Mouse (Mus musculus): ENCODE results near the gene Ndufa6. TPM values are rescaled to one million over a fixed set of nuclear protein-coding genes. Genes with fewer than 3 reads are reported as not detected.
A peak's percentile ranks its signal among the peaks of the same experiment; 100 is the strongest.
"Not testable (repeated sequence)": the region's sequence is repeated elsewhere in the genome, so short reads cannot be mapped to it uniquely, and the experiment has no call there.

The Ndufa6 gene
- 309 and 330 TPM in 2 replicates for polyA plus RNA-seq (2015; fragmentation: Nextera tagmentation; extraction: Ambion mirVana)

GRCm38 (mm10) chr15:82354126-82354945, at the start of gene Ndufa6:
TSS of gene Ndufa6 (minus strand) at chr15:82354322.
- H3K27me3 ChIP-seq (replicated peaks): no peaks in the 10 kb centered on the region
- 1% methylated on average over 57 of the region's 57 CpGs for WGBS
- H3K36me3 ChIP-seq (replicated peaks): peaks cover 16% of the 10 kb centered on the region
- peak within 1 kb of the TSS; percentile 86 for H3K27ac ChIP-seq
- peak; percentile 99 for ATAC-seq (replicated peaks)
- H3K4me3 ChIP-seq: peak within 1 kb of the TSS; percentile 81
- H3K4me1 ChIP-seq: peaks cover 26% of the 10 kb centered on the region
- peak within 1 kb of the TSS; percentile 86 for H3K9ac ChIP-seq
- no peaks in the 10 kb centered on the region for H3K9me3 ChIP-seq
- H3K4me2 ChIP-seq: peak within 1 kb of the TSS; percentile 82

DNA sequence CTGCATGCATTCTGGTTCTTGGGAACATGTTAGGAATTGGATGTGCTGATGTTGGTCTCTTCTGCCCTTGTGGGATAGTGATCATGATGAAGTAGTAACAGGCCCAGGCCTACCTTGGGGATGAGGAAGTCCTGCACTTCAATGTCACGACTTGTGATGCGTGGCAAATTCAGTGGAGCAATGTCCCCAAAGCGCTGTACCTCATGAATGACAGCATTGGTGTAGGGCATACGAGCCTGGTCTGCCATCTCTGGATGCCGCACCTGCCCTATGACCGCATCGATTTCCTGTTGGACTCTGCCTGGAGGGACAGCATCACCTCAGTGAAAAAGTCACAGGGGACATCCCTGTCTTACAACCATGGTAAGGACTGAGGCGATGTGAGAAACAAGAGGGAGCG, 49.5 kb upstream of the Ndufa6 start:
- H3K9ac ChIP-seq: no peak overlapping the region
- H3K36me3 ChIP-seq (replicated peaks): no peaks in the 10 kb centered on the region
- H3K27me3 ChIP-seq (replicated peaks): no peaks in the 10 kb centered on the region
- no peak overlapping the region for H3K4me3 ChIP-seq
- no peaks in the 10 kb centered on the region for H3K4me1 ChIP-seq
- H3K27ac ChIP-seq: no peak overlapping the region
- H3K4me2 ChIP-seq: no peak overlapping the region
- WGBS: 91% methylated on average over 9 of the region's 9 CpGs
- ATAC-seq (replicated peaks): no peak
- H3K9me3 ChIP-seq: no peaks in the 10 kb centered on the region

DNA sequence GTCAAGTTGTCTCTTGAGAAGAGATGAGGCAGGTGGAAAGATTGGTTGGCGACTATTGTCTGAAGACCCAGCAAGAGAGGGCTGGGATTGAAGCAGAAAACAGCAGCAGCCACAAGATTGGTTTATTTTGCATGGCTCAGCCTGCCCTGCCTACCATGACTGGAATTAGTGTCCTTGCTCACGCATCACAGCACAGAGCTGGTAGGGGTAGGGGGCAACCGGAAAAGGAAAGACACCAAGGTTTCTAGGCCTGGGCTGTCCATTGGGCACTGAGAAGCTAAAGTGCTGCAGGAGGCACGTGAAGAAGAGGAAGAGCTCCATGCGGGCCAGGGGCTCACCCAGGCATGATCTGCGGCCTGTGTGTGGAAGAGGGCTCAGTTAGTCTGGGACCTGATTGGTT, 48.6 kb upstream of the Ndufa6 start:
- no peak for ATAC-seq (replicated peaks)
- H3K27ac ChIP-seq: no peak overlapping the region
- H3K4me2 ChIP-seq: no peak overlapping the region
- H3K27me3 ChIP-seq (replicated peaks): no peaks in the 10 kb centered on the region
- no peaks in the 10 kb centered on the region for H3K36me3 ChIP-seq (replicated peaks)
- H3K4me1 ChIP-seq: no peaks in the 10 kb centered on the region
- WGBS: 83% methylated on average over 6 of the region's 6 CpGs
- no peaks in the 10 kb centered on the region for H3K9me3 ChIP-seq
- H3K9ac ChIP-seq: no peak overlapping the region
- H3K4me3 ChIP-seq: no peak overlapping the region

DNA sequence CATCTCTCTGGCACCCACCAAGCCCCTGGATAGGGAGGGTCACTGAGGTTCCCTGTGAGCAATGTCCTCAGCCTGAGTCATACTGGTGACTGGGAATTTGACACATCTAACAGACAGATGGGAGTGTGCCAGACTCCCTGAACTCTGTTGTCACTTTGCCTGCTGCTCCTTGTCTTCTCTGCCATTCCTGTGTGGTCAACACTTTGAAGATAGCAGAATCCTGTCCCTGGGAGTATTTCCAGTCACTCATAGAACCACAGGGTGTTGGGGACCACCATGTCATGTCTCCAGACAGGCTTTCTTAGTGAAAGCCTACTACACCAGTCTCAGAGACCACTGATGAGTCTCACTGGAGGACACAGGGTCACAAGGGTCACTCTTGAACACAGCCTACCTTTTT, 48.0 kb upstream of the Ndufa6 start:
- H3K4me1 ChIP-seq: no peaks in the 10 kb centered on the region
- no peak overlapping the region for H3K27ac ChIP-seq
- no peaks in the 10 kb centered on the region for H3K27me3 ChIP-seq (replicated peaks)
- no peaks in the 10 kb centered on the region for H3K9me3 ChIP-seq
- H3K4me3 ChIP-seq: no peak overlapping the region
- H3K4me2 ChIP-seq: no peak overlapping the region
- H3K9ac ChIP-seq: no peak overlapping the region
- ATAC-seq (replicated peaks): no peak
- H3K36me3 ChIP-seq (replicated peaks): no peaks in the 10 kb centered on the region

DNA sequence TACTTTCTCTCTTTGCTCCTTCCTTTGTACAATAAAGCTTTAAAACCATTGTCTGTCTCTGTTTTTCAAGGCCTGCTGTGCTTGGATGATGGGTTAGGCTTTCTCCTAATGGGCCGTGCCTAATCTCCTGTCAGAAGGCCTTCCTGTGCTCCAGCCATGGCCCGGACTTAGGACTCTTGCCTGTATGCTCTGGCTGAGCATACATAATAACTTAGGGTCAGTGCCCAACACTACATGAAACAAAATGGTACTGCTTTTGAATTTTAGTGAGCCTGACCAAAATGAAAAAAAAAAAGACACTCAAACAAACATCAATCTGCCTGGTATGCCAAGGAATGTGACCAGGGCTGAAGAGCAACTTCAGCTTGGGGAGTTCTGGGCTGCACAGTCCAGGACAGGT, 47.4 kb upstream of the Ndufa6 start:
- Histone ChIP-seq H3K9me3 (no peaks in the 10 kb centered on the region), H3K36me3 (replicated peaks) (no peaks in the 10 kb centered on the region), H3K4me3 (no peak overlapping the region), H3K27me3 (replicated peaks) (no peaks in the 10 kb centered on the region), H3K4me2 (no peak overlapping the region), H3K27ac (no peak overlapping the region), H3K4me1 (no peaks in the 10 kb centered on the region), H3K9ac (no peak overlapping the region)
- ATAC-seq (replicated peaks): no peak
- WGBS: 17% methylated on average over 2 of the region's 2 CpGs

DNA sequence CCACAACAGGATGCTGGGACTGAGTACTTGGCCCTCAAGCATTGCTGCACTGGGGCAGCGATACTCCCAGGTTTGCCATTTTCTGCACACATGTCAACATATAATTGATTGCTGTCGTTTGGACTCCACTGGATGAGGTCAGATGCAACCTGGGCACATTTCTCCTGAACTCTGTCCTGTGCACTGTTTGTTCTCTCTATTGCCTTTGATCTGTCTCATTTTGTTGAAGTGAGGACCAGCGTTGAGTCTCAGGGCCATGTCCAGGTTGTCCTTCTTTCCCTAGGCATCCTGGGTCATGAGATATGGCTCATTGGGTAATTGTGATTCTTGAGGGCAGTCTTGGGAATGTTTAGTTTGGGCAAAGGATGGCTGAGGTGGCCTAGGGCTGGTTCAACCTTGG, 41.8 kb upstream of the Ndufa6 start:
- H3K36me3 ChIP-seq (replicated peaks); H3K9ac ChIP-seq; H3K27me3 ChIP-seq (replicated peaks); H3K4me3 ChIP-seq; H3K27ac ChIP-seq; H3K4me2 ChIP-seq; H3K9me3 ChIP-seq; H3K4me1 ChIP-seq; ATAC-seq (replicated peaks): not testable (repeated sequence)
- WGBS: 87% methylated on average over 3 of the region's 3 CpGs

- not testable (repeated sequence) for H3K9me3 ChIP-seq; H3K9ac ChIP-seq; ATAC-seq (replicated peaks); H3K27me3 ChIP-seq (replicated peaks); H3K4me2 ChIP-seq; H3K4me1 ChIP-seq; H3K4me3 ChIP-seq; H3K27ac ChIP-seq; H3K36me3 ChIP-seq (replicated peaks)
- WGBS: 88% methylated on average over 2 of the region's 2 CpGs
Observed at GRCm38 (mm10) chr15:82393922-82394321, 39.8 kb upstream of the Ndufa6 start, which contains the start of gene Cyp2d11. TSS of gene Cyp2d11 (minus strand) at chr15:82394022.

- WGBS: 93% methylated on average over 10 of the region's 10 CpGs
Observed at GRCm38 (mm10) chr15:82389916-82390315, 35.8 kb upstream of the Ndufa6 start.

GRCm38 (mm10) chr15:82385729-82386128, 31.6 kb upstream of the Ndufa6 start:
- WGBS: 93% methylated on average over 2 of the region's 2 CpGs
- H3K4me1 ChIP-seq: no peaks in the 10 kb centered on the region
- H3K27ac ChIP-seq: no peak overlapping the region
- no peaks in the 10 kb centered on the region for H3K36me3 ChIP-seq (replicated peaks)
- H3K27me3 ChIP-seq (replicated peaks): no peaks in the 10 kb centered on the region
- no peak for ATAC-seq (replicated peaks)
- H3K9me3 ChIP-seq: no peaks in the 10 kb centered on the region
- no peak overlapping the region for H3K9ac ChIP-seq
- no peak overlapping the region for H3K4me2 ChIP-seq
- H3K4me3 ChIP-seq: no peak overlapping the region

More at GRCm38 (mm10) chr15:82389916-82390315, 35.8 kb upstream of the Ndufa6 start:
- not testable (repeated sequence) for H3K9me3 ChIP-seq; H3K27me3 ChIP-seq (replicated peaks); H3K4me2 ChIP-seq; H3K9ac ChIP-seq; H3K4me1 ChIP-seq; H3K27ac ChIP-seq; H3K36me3 ChIP-seq (replicated peaks); ATAC-seq (replicated peaks); H3K4me3 ChIP-seq

DNA sequence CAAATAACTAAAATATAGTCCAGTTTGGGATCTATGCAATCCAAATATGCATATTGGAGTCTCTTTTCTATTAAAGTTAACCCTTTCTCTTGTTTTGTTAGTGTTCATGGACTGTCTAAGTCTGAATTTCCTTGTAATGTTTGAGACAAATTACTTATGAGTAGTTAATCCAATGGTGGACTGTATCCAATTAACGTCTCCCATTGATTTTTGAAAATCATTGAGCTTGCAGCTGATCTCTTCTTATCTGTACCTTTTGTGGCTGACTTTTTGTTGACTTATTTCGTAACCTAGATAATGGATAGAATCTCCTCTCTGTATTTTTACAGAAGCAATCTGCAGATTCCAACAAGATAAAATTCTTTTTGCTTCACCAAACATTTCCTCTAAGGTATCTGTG, 28.3 kb upstream of the Ndufa6 start:
- WGBS: 87% methylated on average over 2 of the region's 2 CpGs
- 0 out of 2 replicates have a peak, but pooled peaks cover 3% of the 10 kb centered on the region for H3K27me3 ChIP-seq (replicated peaks)
- no peak for ATAC-seq (replicated peaks)
- H3K4me1 ChIP-seq: peaks cover 3% of the 10 kb centered on the region; the same call in 1 of the 2 replicates
- H3K36me3 ChIP-seq (replicated peaks): no peaks in the 10 kb centered on the region
- no peak overlapping the region for H3K4me3 ChIP-seq
- H3K4me2 ChIP-seq: no peak overlapping the region
- no peaks in the 10 kb centered on the region for H3K9me3 ChIP-seq
- H3K27ac ChIP-seq: no peak overlapping the region
- H3K9ac ChIP-seq: no peak overlapping the region

GRCm38 (mm10) chr15:82380714-82381062, 26.6 kb upstream of the Ndufa6 start:
- H3K27me3 ChIP-seq (replicated peaks): 0 out of 2 replicates have a peak, but pooled peaks cover 3% of the 10 kb centered on the region
- H3K36me3 ChIP-seq (replicated peaks): no peaks in the 10 kb centered on the region
- no peaks in the 10 kb centered on the region for H3K9me3 ChIP-seq
- peak overlapping the region; percentile 33 for H3K4me3 ChIP-seq
- WGBS: 30% methylated on average over 7 of the region's 7 CpGs
- no peak for ATAC-seq (replicated peaks)
- peak overlapping the region; percentile 57 for H3K4me2 ChIP-seq
- peaks cover 3% of the 10 kb centered on the region; the same call in 1 of the 2 replicates for H3K4me1 ChIP-seq
- no peak overlapping the region; the same call in 1 of the 2 replicates for H3K9ac ChIP-seq
- no peak overlapping the region for H3K27ac ChIP-seq

DNA sequence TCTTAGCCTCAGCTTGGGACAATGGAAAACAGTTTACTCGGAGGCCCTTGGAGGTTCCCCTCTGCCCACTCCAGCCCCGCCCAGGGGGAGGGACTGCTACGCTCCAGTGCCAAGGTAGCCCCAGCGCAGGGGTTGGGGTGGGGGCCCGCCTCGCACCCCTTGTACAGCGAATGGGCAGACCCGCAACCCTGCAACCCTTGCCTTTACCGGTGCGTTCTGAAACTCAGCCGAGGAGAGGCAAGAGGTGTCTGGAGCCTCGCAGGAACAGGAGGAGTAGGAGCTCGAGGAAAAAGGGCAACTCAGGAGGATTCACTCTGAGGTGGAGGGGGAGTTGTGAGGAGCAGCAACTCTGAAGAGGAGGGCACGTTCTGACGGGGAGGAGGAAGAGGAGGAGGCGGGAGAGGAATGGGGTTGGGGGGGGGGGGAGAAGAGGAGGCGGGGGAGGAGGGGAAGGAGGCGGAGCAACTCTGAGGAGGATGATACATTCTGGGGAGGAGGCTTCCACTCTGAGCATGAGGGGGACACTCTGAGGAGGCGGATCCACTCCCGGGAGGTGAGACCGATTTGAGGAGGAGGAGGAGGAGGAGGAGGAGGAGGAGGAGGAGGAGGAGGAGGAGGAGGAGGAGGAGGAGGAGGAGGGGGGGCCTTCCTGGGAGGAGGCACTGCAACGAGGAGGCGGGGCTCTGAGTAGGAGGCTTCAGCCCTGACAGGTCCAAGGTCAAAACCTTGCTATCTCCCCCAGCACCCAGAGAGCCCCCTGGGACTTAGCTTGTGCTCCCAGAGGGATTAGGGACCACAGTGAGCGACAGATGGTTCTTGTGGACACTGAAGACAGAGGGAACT, 26.0 kb upstream of the Ndufa6 start, which contains the start of gene Cyp2d22:
Gene Cyp2d22, minus strand, starts transcription at position 390 of the 843 bp plus-strand sequence.
- peak; percentile 24; the same call in 1 of the 2 replicates for ATAC-seq (replicated peaks)
- Histone ChIP-seq H3K36me3 (replicated peaks) (no peaks in the 10 kb centered on the region), H3K9me3 (no peaks in the 10 kb centered on the region), H3K9ac (no peak within 1 kb of the TSS; the same call in none of the 2 replicates), H3K4me3 (peak within 1 kb of the TSS; percentile 33), H3K27ac (no peak within 1 kb of the TSS), H3K4me1 (peaks cover 3% of the 10 kb centered on the region; the same call in 1 of the 2 replicates), H3K27me3 (replicated peaks) (0 out of 2 replicates have a peak, but pooled peaks cover 3% of the 10 kb centered on the region), H3K4me2 (peak within 1 kb of the TSS; percentile 57)
- WGBS: 1% methylated on average over 22 of the region's 24 CpGs

All from midbrain, embryonic 15.5 days (tissue).